Comparison of ENCODE assay signal across 32 mouse cellular contexts in the genomic region with DNA sequence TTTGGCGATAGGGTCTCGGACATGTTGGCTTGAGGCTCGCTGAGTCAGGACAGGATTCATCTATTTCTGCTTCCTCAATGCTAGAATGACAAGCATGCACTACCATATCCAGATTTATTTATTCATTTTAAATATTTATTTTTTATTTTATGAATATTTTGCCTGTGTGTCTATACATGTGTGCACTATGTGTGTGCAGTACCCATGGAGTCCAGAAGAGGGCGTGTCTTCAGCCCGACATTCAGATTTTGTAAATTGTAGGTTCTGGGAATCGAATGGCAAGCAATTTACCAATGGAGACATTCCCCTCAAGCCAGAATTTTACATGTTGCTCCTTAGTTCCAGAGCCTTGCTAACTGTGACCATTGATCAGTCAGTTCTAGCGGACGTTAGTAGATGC. TPM values are rescaled to one million over a fixed set of nuclear protein-coding genes. Genes with fewer than 3 reads are reported as not detected.
A peak's percentile ranks its signal among the peaks of the same experiment; 100 is the strongest.
DNase-seq lines count a peak whose midpoint lies in the region; ATAC-seq and TF ChIP-seq lines count a peak whose summit lies in the region.
"Had no signal": no experiment of that assay in that cellular context is flagged by ENCODE, and none has a peak within 500 bp of the region (broad histone marks: within the 10 kb centered on the region; RNA-seq: fewer than 3 reads in every experiment).

No protein-coding gene starts in this region.

- no peaks in the 10 kb centered on the region for H3K36me3 ChIP-seq in CH12.LX (replicated peaks in 1 of 2; ENCODE audit: control insufficient read depth in 1 of 2, insufficient read depth in 1 of 2, low read length in 1 of 2)
- H3K36me3 ChIP-seq: embryonic facial prominence, embryonic 10.5 days; embryonic facial prominence, embryonic 15.5 days; heart, embryonic 10.5 days; heart, embryonic 15.5 days; neural tube, embryonic 15.5 days; stomach, embryonic 15.5 days had no signal

- intact Hi-C loops in gastrocnemius, adult 2 months (cut with DNase I) = no loop called here
- intact Hi-C loops in gastrocnemius, postnatal 14 days (cut with DNase I; ENCODE audit: low total_unique reads) = no loop called here

- dilution Hi-C loops in CH12.LX (cut with MboI; ENCODE audit: extremely low pct_ligation_motif_present, extremely low pct_unique_long_range_greater_than_20kb, low sequenced_read_pairs) = no loop called here

- H3K4me1 ChIP-seq in CH12.LX (ENCODE audit: control insufficient read depth in 1 of 2, insufficient read depth in 2 of 2) = no peaks in the 10 kb centered on the region
- H3K4me1 ChIP-seq: embryonic facial prominence, embryonic 10.5 days; embryonic facial prominence, embryonic 15.5 days; heart, embryonic 10.5 days; heart, embryonic 15.5 days; megakaryocyte, embryonic 14.5 days; stomach, embryonic 15.5 days had no signal

- peak; percentile 32; the same call in 1 of the 2 replicates for TF ChIP-seq CTCF in gastrocnemius, adult 2 months (IDR thresholded peaks at IDR 0.05)
- peak; percentile 54 for TF ChIP-seq CTCF in layer of hippocampus, adult 2 months (conservative IDR thresholded peaks at IDR 0.05)
- TF ChIP-seq CTCF in CH12.LX (conservative IDR thresholded peaks at IDR 0.05 in 1 of 2, IDR thresholded peaks at IDR 0.05 in 1 of 2; ENCODE audit: low read depth in 2 of 2, low read length in 2 of 2) = peak; percentile 28 to 40; a peak in 2 of 4 replicates
- peak; percentile 23; the same call in 1 of the 2 replicates for TF ChIP-seq CTCF in brain, embryonic 14.5 days (IDR thresholded peaks at IDR 0.05; ENCODE audit: borderline replicate concordance, extremely low read depth, insufficient read depth, insufficient read length)

- in situ Hi-C loops in CH12.LX (cut with MboI; ENCODE audit: low pct_ligation_motif_present, low pct_unique_long_range_greater_than_20kb, low sequenced_read_pairs) = no loop called here

- peaks cover 16% of the 10 kb centered on the region for H3K9me3 ChIP-seq in CH12.LX (replicated peaks; ENCODE audit: low read length)
- H3K9me3 ChIP-seq: embryonic facial prominence, embryonic 15.5 days; heart, embryonic 10.5 days; heart, embryonic 15.5 days; neural tube, embryonic 15.5 days; stomach, embryonic 15.5 days had no signal

- TF ChIP-seq POLR2A in CH12.LX (IDR thresholded peaks at IDR 0.05; ENCODE audit: low read depth, low read length) = no peak
- no peak for TF ChIP-seq POLR2A in brain, embryonic 14.5 days (IDR thresholded peaks at IDR 0.05; ENCODE audit: borderline replicate concordance, extremely low read depth, insufficient read depth, insufficient read length, poor library complexity, severe bottlenecking)

- TF ChIP-seq EP300 in CH12.LX (IDR thresholded peaks at IDR 0.05; ENCODE audit: low read length) = no peak

- no peak overlapping the region for H3K9ac ChIP-seq in CH12.LX (ENCODE audit: insufficient read depth, low read depth)
- H3K9ac ChIP-seq: embryonic facial prominence, embryonic 15.5 days; heart, embryonic 15.5 days; neural tube, embryonic 15.5 days; stomach, embryonic 15.5 days had no signal

- no peak overlapping the region for H3K4me3 ChIP-seq in gastrocnemius, adult 2 months
- no peak overlapping the region for H3K4me3 ChIP-seq in layer of hippocampus, adult 2 months
- H3K4me3 ChIP-seq in CH12.LX (replicated peaks in 1 of 3; ENCODE audit: low read depth in 2 of 3, low read length in 2 of 3, poor library complexity in 1 of 3) = no peak overlapping the region
- H3K4me3 ChIP-seq: embryonic facial prominence, embryonic 10.5 days; embryonic facial prominence, embryonic 15.5 days; heart, embryonic 10.5 days; heart, embryonic 15.5 days; megakaryocyte, embryonic 14.5 days; neural tube, embryonic 15.5 days; stomach, embryonic 15.5 days had no signal

- H3K4me2 ChIP-seq in CH12.LX (ENCODE audit: insufficient read depth, low read depth, poor library complexity, severe bottlenecking) = no peak overlapping the region
- H3K4me2 ChIP-seq: embryonic facial prominence, embryonic 15.5 days; heart, embryonic 15.5 days; neural tube, embryonic 15.5 days; stomach, embryonic 15.5 days had no signal

- DNase-seq in gastrocnemius, adult 2 months = no peak
- DNase-seq in gastrocnemius, postnatal 14 days = no peak
- DNase-seq in layer of hippocampus, adult 2 months (ENCODE audit: low spot score in 2 of 2) = no peak
- no peak for DNase-seq in layer of hippocampus, adult 8-10 months (ENCODE audit: low spot score in 2 of 2)
- no peak for DNase-seq in CH12.LX (ENCODE audit: extremely low read depth)
- DNase-seq in brain, embryonic 14.5 days (ENCODE audit: low read depth) = no peak
- DNase-seq: adrenal gland, adult 2 months; adrenal gland, postnatal 36 days; cerebellum, adult 2 months; cerebellum, postnatal 14 days; kidney, adult 11 months; kidney, postnatal 36 days; layer of hippocampus, postnatal 36 days; lung, adult 18-20 months; lung, postnatal 4 days; midbrain, embryonic 14.5 days; retina, postnatal 1 day; right cerebral cortex, postnatal 25 days; thymus, postnatal 14 days had no signal

- no peak overlapping the region for H3K27ac ChIP-seq in gastrocnemius, adult 2 months
- H3K27ac ChIP-seq in layer of hippocampus, adult 2 months = no peak overlapping the region
- no peak overlapping the region for H3K27ac ChIP-seq in CH12.LX (ENCODE audit: insufficient read depth, low read depth)
- H3K27ac ChIP-seq: embryonic facial prominence, embryonic 10.5 days; embryonic facial prominence, embryonic 15.5 days; heart, embryonic 10.5 days; heart, embryonic 15.5 days; neural tube, embryonic 15.5 days; stomach, embryonic 15.5 days had no signal

- TF ChIP-seq RAD21 in CH12.LX (IDR thresholded peaks at IDR 0.05; ENCODE audit: low read depth, low read length) = no peak

- no peaks in the 10 kb centered on the region for H3K79me2 ChIP-seq in CH12.LX (replicated peaks; ENCODE audit: control insufficient read depth, extremely low read depth, insufficient read depth, poor library complexity, severe bottlenecking)

- ATAC-seq in erythroblast, adult 5-6 weeks (replicated peaks; ENCODE audit: low FRiP score, poor library complexity, severe bottlenecking) = no peak
- ATAC-seq: activated CD4-positive, CD25-positive, alpha-beta regulatory T cell, adult 4 months; forebrain, embryonic 14.5 days; lung, postnatal 0 days had no signal

- H3K27me3 ChIP-seq in CH12.LX (replicated peaks) = peaks cover 78% of the 10 kb centered on the region

TF ChIP-seq in CH12.LX, 34 proteins besides CTCF, POLR2A, EP300 and RAD21:
- TF ChIP-seq UBTF (IDR thresholded peaks at IDR 0.05; ENCODE audit: low read depth, low read length) (no peak), MAFK (IDR thresholded peaks at IDR 0.05; ENCODE audit: insufficient replicate concordance, low read length) (no peak), KAT2A (IDR thresholded peaks at IDR 0.05; ENCODE audit: insufficient replicate concordance, low read length) (no peak), TBP (conservative IDR thresholded peaks at IDR 0.05; ENCODE audit: low read depth, low read length) (no peak), ELF1 (IDR thresholded peaks at IDR 0.05; ENCODE audit: low read depth, low read length) (no peak), SIN3A (IDR thresholded peaks at IDR 0.05; ENCODE audit: low read length) (no peak), TCF12 (IDR thresholded peaks at IDR 0.05; ENCODE audit: low read depth, low read length) (no peak), HCFC1 (IDR thresholded peaks at IDR 0.05; ENCODE audit: low read depth, low read length) (no peak), IRF4 (IDR thresholded peaks at IDR 0.05; ENCODE audit: low read depth, low read length) (no peak), ZNF384 (IDR thresholded peaks at IDR 0.05; ENCODE audit: low read depth, low read length) (no peak), JUND (conservative IDR thresholded peaks at IDR 0.05; ENCODE audit: low read depth, low read length) (no peak), ZC3H11A (IDR thresholded peaks at IDR 0.05; ENCODE audit: low read depth, low read length) (no peak), E2F4 (IDR thresholded peaks at IDR 0.05; ENCODE audit: insufficient replicate concordance, low read depth, low read length) (no peak), USF1 (IDR thresholded peaks at IDR 0.05; ENCODE audit: low read depth, low read length) (no peak), MYC (IDR thresholded peaks at IDR 0.05; ENCODE audit: low read depth, low read length) (no peak), MAZ (IDR thresholded peaks at IDR 0.05; ENCODE audit: low read depth, low read length) (no peak), RCOR1 (conservative IDR thresholded peaks at IDR 0.05; ENCODE audit: low read depth, low read length) (no peak), POLR2AphosphoS2 (IDR thresholded peaks at IDR 0.05; ENCODE audit: low read depth, low read length) (no peak), NELFE (IDR thresholded peaks at IDR 0.05; ENCODE audit: low read depth, low read length) (no peak)

RNA-seq across cellular contexts. Expression of gene Elfn1, which starts 16.1 kb away (rescaled TPM):
- total RNA-seq in gastrocnemius, adult 2 months (2021) = not detected
- total RNA-seq in gastrocnemius, postnatal 14 days (2021) = under 1 TPM; 0.09 to 0.25 TPM
- 10 to 100 TPM; 27.0 to 29.1 TPM for total RNA-seq in layer of hippocampus, adult 2 months (2021)
- 10 to 100 TPM; 27.6 to 34.4 (median 30.4) TPM for total RNA-seq in layer of hippocampus, adult 8-10 months (2022)
- total RNA-seq in CH12.LX (2012; rRNA removed) (0.04 TPM in 1 of 2 replicates, not detected in the other), CH12.LX (2014; rRNA removed) (not detected in 2 replicates)
- polyA plus RNA-seq in CH12.LX (2012; ENCODE audit: insufficient read length, low read depth) = 0.06 TPM in 1 of 2 replicates, not detected in the other
- polyA plus RNA-seq in brain, embryonic 14.5 days (2012; rRNA removed) = 9.7 and 14.6 TPM in 2 replicates
- not detected in 2 replicates for total RNA-seq in erythroblast, adult 5-6 weeks (2015; ENCODE audit: low replicate concordance)
- total RNA-seq in erythroblast, adult 5-6 weeks (2017; ENCODE audit: low replicate concordance) = not detected in 2 replicates
- total RNA-seq: gastrocnemius, adult 8-10 months; liver, adult 2 months had no signal
- polyA plus RNA-seq: activated CD4-positive, CD25-positive, alpha-beta regulatory T cell, adult 4 months had no signal

Comparison
In these comparisons a context has a peak if more than half of its experiments do, and no peak if none do; other contexts are left out.
1. RNA of gene Elfn1, which starts 16.1 kb away (total RNA-seq): 27.6 to 34.4 TPM in layer of hippocampus, adult 8-10 months and 27.0 to 29.1 TPM in layer of hippocampus, adult 2 months; 0.09 to 0.25 TPM in gastrocnemius, postnatal 14 days, 0.04 TPM in CH12.LX, not detected in gastrocnemius, adult 2 months and not detected in erythroblast, adult 5-6 weeks; every median in the first group is over 10 times any median in the second.
2. Peak in every context shown above with its lines, with median percentiles within 50 percentile points of each other: CTCF ChIP-seq.